Mouse (Mus musculus) bone marrow macrophage, adult 2 months (primary cell): ENCODE data around the gene 6030468B19Rik. TPM values are rescaled to one million over a fixed set of nuclear protein-coding genes. Genes with fewer than 3 reads are reported as not detected.

Source experiments
- H3K27ac ChIP-seq: 2 replicates; pipeline ENCODE4 v1.5.1; 2012; ENCODE audit warnings: low read depth, low read length; ENCODE audit not compliant: insufficient read depth
- H3K4me1 ChIP-seq: 2 replicates; pipeline ENCODE4 v1.6.1; 2012; ENCODE audit warnings: low read length; ENCODE audit not compliant: control insufficient read depth, insufficient read depth
- H3K4me3 ChIP-seq: 2 replicates; pipeline ENCODE4 v1.5.1; 2012; ENCODE audit warnings: mild to moderate bottlenecking, low read length, moderate library complexity; ENCODE audit not compliant: insufficient read depth
- CTCF ChIP-seq: IDR thresholded peaks from 2 replicates; pipeline ENCODE4 v1.5.1; 2012; ENCODE audit warnings: low read depth, mild to moderate bottlenecking, low read length, moderate library complexity
- POLR2A ChIP-seq: IDR thresholded peaks from 2 replicates; pipeline ENCODE4 v1.6.1; 2012; ENCODE audit warnings: mild to moderate bottlenecking, low read depth, low read length, borderline replicate concordance
- polyA plus RNA-seq: library from polyadenylated mRNA; stranded (reverse); fragments of >200 nt; gene quantifications from 2 replicates; pipeline ENCODE4 v1.2.4, GENCODE M21; 2012; ENCODE audit not compliant: missing spikeins, insufficient read depth, insufficient read length

The 6030468B19Rik gene
- polyA plus RNA-seq, 1 experiment, result not detected

DNA sequence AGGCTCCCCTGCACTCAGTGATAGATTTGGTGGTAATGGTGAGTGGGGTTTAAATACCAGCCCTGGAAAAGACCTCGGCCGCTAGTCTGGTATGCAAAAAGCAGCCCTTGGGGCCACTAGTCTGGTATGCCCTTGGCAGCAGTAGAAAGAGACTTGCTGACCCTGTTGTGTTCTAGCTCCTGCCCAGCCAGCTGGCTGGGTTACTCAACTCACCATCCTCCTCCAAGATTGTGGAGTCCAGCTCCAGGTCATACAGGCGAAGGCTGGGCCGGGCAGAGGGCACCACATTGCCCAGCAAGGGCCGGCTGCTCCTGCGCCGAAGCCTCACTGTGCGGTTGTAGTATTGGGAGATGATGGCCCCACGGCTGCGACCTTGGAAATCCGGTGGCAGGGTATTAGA, 19.4 kb upstream of the 6030468B19Rik start:
- no peak overlapping the region for H3K4me3 ChIP-seq
- H3K4me1 ChIP-seq, result peaks cover 27% of the 10 kb centered on the region
- no peak for TF ChIP-seq CTCF
- no peak overlapping the region for H3K27ac ChIP-seq

DNA sequence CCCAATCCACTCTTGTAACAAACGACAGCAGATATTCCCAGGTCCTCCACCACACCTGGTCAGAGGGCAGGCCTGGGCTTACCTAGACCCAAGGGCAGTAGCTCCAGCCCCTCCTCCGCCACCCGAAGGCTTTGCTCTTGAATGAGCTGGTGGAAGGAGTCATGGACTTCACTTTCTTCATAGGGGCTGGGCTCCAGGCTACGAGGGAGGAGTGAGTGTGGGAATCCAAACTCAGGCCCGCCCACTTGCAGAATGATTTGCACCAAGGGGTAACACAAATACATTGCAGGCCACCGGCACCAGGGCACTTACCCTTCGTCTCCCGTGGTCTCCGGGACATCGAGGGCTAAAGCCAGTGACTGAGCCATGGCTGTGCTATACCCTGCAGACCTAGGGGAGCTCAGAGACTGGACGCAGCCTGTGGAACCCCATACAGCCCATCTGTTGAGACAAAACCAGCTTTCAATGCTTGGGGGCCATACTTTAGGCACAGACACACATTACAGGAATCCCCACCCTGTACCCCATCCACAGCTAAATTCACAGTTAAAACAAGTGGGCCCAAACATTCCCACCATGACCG, 18.5 kb upstream of the 6030468B19Rik start:
- H3K27ac ChIP-seq, result peak overlapping the region; percentile 92
- TF ChIP-seq POLR2A, result no peak; the same call in 1 of the 2 replicates
- no peak for TF ChIP-seq CTCF
- peaks cover 30% of the 10 kb centered on the region for H3K4me1 ChIP-seq
- H3K4me3 ChIP-seq, result peak overlapping the region; percentile 75

GRCm38 (mm10) chr11:117779434-117780198, 17.8 kb upstream of the 6030468B19Rik start:
- peaks cover 30% of the 10 kb centered on the region for H3K4me1 ChIP-seq
- peak overlapping the region; percentile 75 for H3K4me3 ChIP-seq
- H3K27ac ChIP-seq, result peak overlapping the region; percentile 92
- no peak for TF ChIP-seq CTCF
- TF ChIP-seq POLR2A, result no peak

GRCm38 (mm10) chr11:117780199-117780515, 17.3 kb upstream of the 6030468B19Rik start:
- TF ChIP-seq POLR2A (no peak), CTCF (no peak)
- H3K4me1 ChIP-seq, result peaks cover 30% of the 10 kb centered on the region
- H3K27ac ChIP-seq, result peak overlapping the region; percentile 92
- peak overlapping the region; percentile 75 for H3K4me3 ChIP-seq

GRCm38 (mm10) chr11:117780582-117781111, 16.8 kb upstream of the 6030468B19Rik start:
- Histone ChIP-seq H3K4me3 (peak overlapping the region; percentile 75), H3K27ac (peak overlapping the region; percentile 92), H3K4me1 (peaks cover 25% of the 10 kb centered on the region)
- no peak for TF ChIP-seq CTCF
- TF ChIP-seq POLR2A, result no peak

DNA sequence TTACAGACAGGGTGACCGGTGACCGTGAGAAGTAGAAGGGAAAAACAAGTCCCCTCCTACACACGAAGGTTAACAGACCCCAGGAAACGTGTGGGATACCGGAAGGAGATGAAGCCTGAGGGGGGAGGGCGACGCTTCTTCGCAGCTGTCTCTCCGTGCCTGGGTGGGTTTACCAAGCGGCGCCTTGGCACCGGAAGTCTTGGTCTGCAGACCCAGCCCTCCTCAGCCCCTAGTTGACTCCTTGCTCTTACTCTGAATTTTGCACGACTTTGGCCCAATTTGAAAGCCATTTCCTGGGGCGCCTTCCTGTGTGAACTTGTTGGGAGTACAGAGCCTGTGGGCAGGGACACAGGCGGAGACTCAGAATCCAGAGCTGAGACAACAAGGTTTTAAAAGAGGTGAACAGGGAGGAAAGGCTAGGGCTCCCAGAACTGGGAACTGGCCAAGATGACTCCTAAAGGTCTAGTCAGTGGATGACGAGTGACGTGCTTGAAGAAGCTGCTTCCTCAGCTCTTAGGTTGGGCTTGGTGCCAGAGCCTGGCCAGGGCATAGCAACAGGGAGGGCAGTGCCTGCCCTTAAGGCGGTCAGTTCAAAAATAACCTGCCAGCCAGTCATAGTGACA, 16.1 kb upstream of the 6030468B19Rik start:
- peaks cover 24% of the 10 kb centered on the region for H3K4me1 ChIP-seq
- TF ChIP-seq CTCF (no peak), POLR2A (no peak)
- H3K4me3 ChIP-seq, result peak overlapping the region; percentile 75
- H3K27ac ChIP-seq, result peak overlapping the region; percentile 89

- H3K4me1 ChIP-seq, result peaks cover 22% of the 10 kb centered on the region
- H3K4me3 ChIP-seq, result peak within 1 kb of the TSS; percentile 75
- H3K27ac ChIP-seq, result peak within 1 kb of the TSS; percentile 89
- TF ChIP-seq POLR2A, result no peak
- no peak for TF ChIP-seq CTCF
Measured at GRCm38 (mm10) chr11:117781993-117782704, 15.3 kb upstream of the 6030468B19Rik start, which contains the start of the genes Tmc8 and Tmc6. TSS of gene Tmc8 (plus strand) at chr11:117782076. TSS of gene Tmc6 (minus strand) at chr11:117782198.

- TF ChIP-seq POLR2A (no peak), CTCF (no peak)
- Histone ChIP-seq H3K4me1 (peaks cover 20% of the 10 kb centered on the region), H3K4me3 (no peak overlapping the region), H3K27ac (no peak overlapping the region)
Measured at GRCm38 (mm10) chr11:117782705-117783034, 14.8 kb upstream of the 6030468B19Rik start.

DNA sequence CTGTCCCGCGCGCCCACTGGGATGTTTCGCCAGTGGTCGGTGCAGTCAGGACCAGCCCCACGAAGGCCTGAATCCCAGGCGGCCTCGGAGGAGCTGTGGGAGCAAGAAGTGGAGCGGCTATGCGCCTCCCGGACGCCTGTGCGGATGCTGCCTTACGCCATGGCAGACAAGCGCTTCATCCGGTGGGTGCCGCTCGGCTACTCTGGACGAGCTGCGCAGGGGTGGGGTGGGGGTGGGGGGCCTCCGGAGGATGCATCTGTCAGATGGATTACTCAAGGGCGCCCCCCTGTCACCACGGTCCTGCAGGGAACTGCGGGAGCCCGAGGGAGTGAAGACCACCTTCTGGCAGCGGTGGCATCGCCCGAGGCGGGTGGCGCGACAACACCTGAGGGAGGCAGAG, 14.4 kb upstream of the 6030468B19Rik start:
- H3K27ac ChIP-seq, result no peak overlapping the region

More for the DNA sequence above, 14.4 kb upstream of the 6030468B19Rik start:
- TF ChIP-seq POLR2A (no peak), CTCF (no peak)
- H3K4me3 ChIP-seq, result no peak overlapping the region
- H3K4me1 ChIP-seq, result peaks cover 19% of the 10 kb centered on the region
